Mouse (Mus musculus) liver, embryonic 15.5 days (tissue): ENCODE measurements at regions not wholly inside any gene's neighbourhood (a gene's known extent, or its start where the extent isn't known, plus 50 kb on each side); places are given as distances from the start of the nearest gene placed in this dataset.

Source experiments
- ATAC-seq: fragments of 200-750 bp; cut with Nextera tagmentation; 2 replicates; pipeline ENCODE4 v1.8.0; 2017; ENCODE audit warnings: moderate number of reproducible peaks, mild to moderate bottlenecking, moderate library complexity; ENCODE audit not compliant: insufficient read depth
- H3K27ac ChIP-seq: fragments of 300-500 bp; sonication (generic); replicated peaks from 2 replicates; pipeline ENCODE4 v1.5.1; 2015; ENCODE audit warnings: mild to moderate bottlenecking, inconsistent platforms
- H3K27me3 ChIP-seq: fragments of 300-500 bp; sonication (generic); 2 replicates; pipeline ENCODE4 v1.6.1; 2015; ENCODE audit warnings: mild to moderate bottlenecking, inconsistent platforms
- H3K36me3 ChIP-seq: fragments of 300-500 bp; sonication (generic); replicated peaks from 2 replicates; pipeline ENCODE4 v1.6.1; 2015; ENCODE audit warnings: moderate library complexity, mild to moderate bottlenecking, inconsistent platforms
- H3K4me1 ChIP-seq: fragments of 300-500 bp; sonication (generic); replicated peaks from 2 replicates; pipeline ENCODE4 v1.6.1; 2015; ENCODE audit warnings: inconsistent platforms
- H3K4me2 ChIP-seq: fragments of 300-500 bp; sonication (generic); 2 replicates; pipeline ENCODE4 v1.6.1; 2015; ENCODE audit warnings: moderate library complexity, mild to moderate bottlenecking, inconsistent platforms
- H3K4me3 ChIP-seq: fragments of 300-500 bp; sonication (generic); replicated peaks from 2 replicates; pipeline ENCODE4 v1.5.1; 2015; ENCODE audit warnings: mild to moderate bottlenecking, inconsistent platforms
- H3K9ac ChIP-seq: fragments of 300-500 bp; sonication (generic); 2 replicates; pipeline ENCODE4 v1.6.1; 2015; ENCODE audit warnings: moderate library complexity, mild to moderate bottlenecking, inconsistent platforms
- H3K9me3 ChIP-seq: fragments of 300-500 bp; sonication (generic); replicated peaks from 2 replicates; pipeline ENCODE4 v1.6.1; 2016; ENCODE audit warnings: inconsistent platforms
- WGBS: fragments of 180-500 bp; shearing (Covaris S2); methylation state at CpG from one replicate; pipeline ENCODE4 v1.1.7; 2015; ENCODE audit warnings: mixed read lengths; ENCODE audit not compliant: insufficient replicate concordance; 5-methylcytosine and 5-hydroxymethylcytosine counted together

- no peak overlapping the region for H3K27ac ChIP-seq
- no peak overlapping the region for H3K9ac ChIP-seq
- H3K4me2 ChIP-seq: no peak overlapping the region
- ATAC-seq: no peak
- H3K36me3 ChIP-seq: no peaks in the 10 kb centered on the region
- H3K9me3 ChIP-seq: no peaks in the 10 kb centered on the region
- no peaks in the 10 kb centered on the region for H3K4me1 ChIP-seq
- 60% methylated on average over 6 of the region's 6 CpGs for WGBS
- no peaks in the 10 kb centered on the region for H3K27me3 ChIP-seq
- H3K4me3 ChIP-seq: no peak overlapping the region
Observed at GRCm38 (mm10) chr8:8441568-8441967, 219.5 kb downstream of the Efnb2 start.

DNA sequence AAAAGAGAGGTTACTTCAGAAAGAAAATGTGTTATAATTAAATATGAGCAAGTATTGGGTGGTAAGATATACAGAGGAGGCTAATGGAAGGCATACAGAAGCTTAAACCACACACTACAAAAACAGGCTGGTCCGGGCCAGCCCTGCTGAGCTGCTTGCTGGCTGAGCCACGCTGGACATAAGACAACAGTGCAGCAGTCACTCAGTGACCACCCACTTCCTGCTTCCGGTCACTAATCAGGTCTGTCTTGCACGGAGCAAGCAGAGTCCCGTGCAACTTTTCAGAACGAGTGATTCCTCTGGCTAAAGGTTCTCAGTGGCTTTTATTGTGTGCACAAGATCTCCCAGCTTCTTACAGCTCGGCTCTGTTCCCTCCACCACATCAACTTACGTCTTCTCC, 220.1 kb downstream of the Efnb2 start:
- H3K4me2 ChIP-seq: no peak overlapping the region
- no peaks in the 10 kb centered on the region for H3K27me3 ChIP-seq
- no peak overlapping the region for H3K27ac ChIP-seq
- ATAC-seq: no peak
- no peak overlapping the region for H3K4me3 ChIP-seq
- no peaks in the 10 kb centered on the region for H3K36me3 ChIP-seq
- H3K9ac ChIP-seq: no peak overlapping the region
- H3K9me3 ChIP-seq: no peaks in the 10 kb centered on the region
- WGBS: 15% methylated on average over 8 of the region's 8 CpGs
- H3K4me1 ChIP-seq: no peaks in the 10 kb centered on the region

- no peak overlapping the region for H3K4me2 ChIP-seq
- ATAC-seq: no peak
- no peak overlapping the region for H3K4me3 ChIP-seq
- no peaks in the 10 kb centered on the region for H3K36me3 ChIP-seq
- H3K9ac ChIP-seq: no peak overlapping the region
- no peaks in the 10 kb centered on the region for H3K27me3 ChIP-seq
- H3K27ac ChIP-seq: no peak overlapping the region
- no peaks in the 10 kb centered on the region for H3K4me1 ChIP-seq
- WGBS: 61% methylated on average over 4 of the region's 4 CpGs
- no peaks in the 10 kb centered on the region for H3K9me3 ChIP-seq
Observed at GRCm38 (mm10) chr8:8426201-8426600, 234.8 kb downstream of the Efnb2 start.

DNA sequence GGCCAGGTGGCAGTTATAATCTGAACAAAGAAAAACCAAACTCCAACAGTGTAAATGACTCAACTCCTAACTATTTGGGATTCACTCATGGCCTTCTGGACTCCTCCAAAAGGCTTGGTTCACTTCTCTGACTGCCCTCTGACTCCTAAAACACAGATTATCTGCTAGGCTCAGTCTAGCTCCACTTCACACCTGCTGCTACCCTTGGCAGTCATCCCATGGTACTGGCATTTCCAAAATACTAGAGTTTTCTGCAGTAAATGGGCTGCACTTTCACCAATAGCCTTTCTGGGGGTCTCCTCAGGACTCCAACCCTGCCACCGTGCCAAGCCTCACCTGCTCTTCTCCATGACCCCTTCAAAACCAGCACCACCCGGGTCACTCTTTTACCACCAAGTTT, 237.6 kb downstream of the Efnb2 start:
- 68% methylated on average over 2 of the region's 2 CpGs for WGBS
- no peaks in the 10 kb centered on the region for H3K4me1 ChIP-seq
- H3K9me3 ChIP-seq: no peaks in the 10 kb centered on the region
- H3K27ac ChIP-seq: no peak overlapping the region
- no peak for ATAC-seq
- H3K27me3 ChIP-seq: no peaks in the 10 kb centered on the region
- H3K9ac ChIP-seq: no peak overlapping the region
- H3K4me3 ChIP-seq: no peak overlapping the region
- H3K4me2 ChIP-seq: no peak overlapping the region
- H3K36me3 ChIP-seq: no peaks in the 10 kb centered on the region

DNA sequence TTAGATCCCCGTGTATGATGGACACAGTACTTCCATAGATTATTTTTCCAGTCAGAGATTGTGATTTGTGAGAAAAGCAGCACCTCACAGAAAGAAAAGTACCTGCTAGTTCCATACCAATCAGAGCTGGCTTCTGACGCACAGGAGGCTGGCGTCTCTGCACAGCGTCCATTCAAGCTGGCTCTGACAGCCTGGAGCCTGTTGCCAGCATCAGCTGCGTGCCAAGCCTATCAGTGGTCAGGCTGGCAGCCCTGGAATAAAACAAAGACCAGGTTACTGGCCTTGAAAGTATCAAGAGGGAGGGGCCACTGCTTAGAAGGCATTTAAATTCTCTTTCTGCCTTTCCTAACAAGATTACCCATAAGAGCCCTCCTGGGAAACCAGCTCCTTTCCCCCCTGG, 239.3 kb downstream of the Efnb2 start:
- Histone ChIP-seq H3K9me3 (no peaks in the 10 kb centered on the region), H3K4me1 (no peaks in the 10 kb centered on the region), H3K9ac (no peak overlapping the region), H3K4me3 (no peak overlapping the region), H3K27me3 (no peaks in the 10 kb centered on the region), H3K36me3 (no peaks in the 10 kb centered on the region), H3K27ac (no peak overlapping the region), H3K4me2 (no peak overlapping the region)
- no peak for ATAC-seq
- 69% methylated on average over 5 of the region's 5 CpGs for WGBS

GRCm38 (mm10) chr8:8419360-8420330, 241.4 kb downstream of the Efnb2 start:
- Histone ChIP-seq H3K4me1 (no peaks in the 10 kb centered on the region), H3K27me3 (no peaks in the 10 kb centered on the region), H3K27ac (no peak overlapping the region), H3K9ac (no peak overlapping the region), H3K4me2 (no peak overlapping the region), H3K4me3 (no peak overlapping the region), H3K36me3 (no peaks in the 10 kb centered on the region), H3K9me3 (no peaks in the 10 kb centered on the region)
- 67% methylated on average over 15 of the region's 15 CpGs for WGBS
- no peak for ATAC-seq

DNA sequence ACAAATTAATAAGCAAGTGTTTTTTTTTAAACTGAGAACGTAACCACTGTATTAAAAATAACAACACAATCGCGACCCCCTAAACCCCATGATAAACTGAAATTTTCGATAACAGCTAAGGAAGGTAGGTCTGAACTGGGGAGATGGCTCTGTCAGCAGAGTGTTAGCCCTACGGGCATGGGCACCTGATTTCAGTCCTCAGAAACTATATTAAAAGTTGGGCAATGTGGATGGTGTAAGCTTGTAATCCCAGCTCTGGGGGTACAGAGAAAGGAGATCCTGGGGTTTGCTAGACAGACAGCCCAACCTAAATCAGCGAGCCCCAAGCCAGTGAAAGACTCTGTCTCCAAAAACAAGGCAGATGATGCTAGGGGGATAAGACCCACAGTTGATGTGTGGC, 242.1 kb downstream of the Efnb2 start:
- H3K27ac ChIP-seq: no peak overlapping the region

GRCm38 (mm10) chr8:8418525-8418924, 242.5 kb downstream of the Efnb2 start:
- H3K4me2 ChIP-seq: no peak overlapping the region
- no peaks in the 10 kb centered on the region for H3K9me3 ChIP-seq
- no peak overlapping the region for H3K9ac ChIP-seq
- no peaks in the 10 kb centered on the region for H3K36me3 ChIP-seq
- H3K27me3 ChIP-seq: no peaks in the 10 kb centered on the region
- H3K4me1 ChIP-seq: no peaks in the 10 kb centered on the region
- no peak for ATAC-seq
- WGBS: 64% methylated on average over 2 of the region's 2 CpGs
- H3K27ac ChIP-seq: no peak overlapping the region
- H3K4me3 ChIP-seq: no peak overlapping the region

More for the DNA sequence above, 242.1 kb downstream of the Efnb2 start:
- Histone ChIP-seq H3K4me2 (no peak overlapping the region), H3K4me3 (no peak overlapping the region), H3K9ac (no peak overlapping the region), H3K27me3 (no peaks in the 10 kb centered on the region), H3K9me3 (no peaks in the 10 kb centered on the region), H3K36me3 (no peaks in the 10 kb centered on the region), H3K4me1 (no peaks in the 10 kb centered on the region)
- WGBS: 63% methylated on average over 6 of the region's 6 CpGs
- ATAC-seq: no peak

DNA sequence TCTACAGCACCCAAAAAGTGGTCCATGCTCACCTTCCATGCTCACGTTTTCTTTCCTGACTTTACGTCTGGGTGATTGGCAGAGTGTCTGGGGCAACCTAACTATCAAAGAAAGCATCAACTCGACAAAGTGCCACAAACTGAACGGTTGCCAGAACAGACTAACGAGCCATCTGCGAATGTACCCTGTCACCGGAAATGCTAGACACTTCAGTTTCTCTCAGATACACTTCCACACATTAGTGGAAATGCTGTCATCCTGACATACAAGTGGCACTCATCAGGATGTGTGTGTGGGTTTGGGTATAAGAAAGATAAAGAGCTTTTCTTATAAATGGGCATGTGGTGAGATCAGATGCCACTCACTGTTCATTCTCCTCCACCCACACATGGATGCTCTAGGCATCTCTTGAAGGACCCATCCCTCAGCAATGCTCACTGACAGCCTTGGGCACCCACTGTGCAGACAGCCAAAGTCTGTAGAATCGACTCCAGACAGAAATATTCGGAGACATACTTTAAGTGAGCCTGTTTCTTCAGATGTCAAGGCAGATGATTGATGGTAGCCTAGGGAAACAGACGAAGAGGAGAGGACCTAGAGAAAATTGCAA, 244.8 kb downstream of the Efnb2 start:
- no peaks in the 10 kb centered on the region for H3K4me1 ChIP-seq
- H3K4me2 ChIP-seq: no peak overlapping the region
- H3K9ac ChIP-seq: no peak overlapping the region
- ATAC-seq: no peak
- no peaks in the 10 kb centered on the region for H3K36me3 ChIP-seq
- H3K9me3 ChIP-seq: no peaks in the 10 kb centered on the region
- no peaks in the 10 kb centered on the region for H3K27me3 ChIP-seq
- H3K27ac ChIP-seq: no peak overlapping the region
- WGBS: 48% methylated on average over 10 of the region's 10 CpGs
- H3K4me3 ChIP-seq: no peak overlapping the region

- Histone ChIP-seq H3K4me1 (no peaks in the 10 kb centered on the region), H3K27me3 (no peaks in the 10 kb centered on the region), H3K9ac (no peak overlapping the region), H3K4me2 (no peak overlapping the region), H3K4me3 (no peak overlapping the region), H3K9me3 (no peaks in the 10 kb centered on the region), H3K27ac (no peak overlapping the region), H3K36me3 (no peaks in the 10 kb centered on the region)
- no peak for ATAC-seq
- WGBS: 30% methylated on average over 3 of the region's 3 CpGs
Observed at GRCm38 (mm10) chr8:8407357-8407756, 253.7 kb downstream of the Efnb2 start.

- ATAC-seq: no peak
- WGBS: 50% methylated on average over 3 of the region's 3 CpGs
- Histone ChIP-seq H3K36me3 (no peaks in the 10 kb centered on the region), H3K4me1 (no peaks in the 10 kb centered on the region), H3K9ac (no peak overlapping the region), H3K4me3 (no peak overlapping the region), H3K4me2 (no peak overlapping the region), H3K9me3 (no peaks in the 10 kb centered on the region), H3K27me3 (no peaks in the 10 kb centered on the region), H3K27ac (no peak overlapping the region)
Observed at GRCm38 (mm10) chr8:8403410-8403809, 257.6 kb downstream of the Efnb2 start.
